Mouse (Mus musculus) erythroblast, embryonic 14.5 days (primary cell): ENCODE measurements around the gene Tpp1.

ENCODE experiments used
- GATA1 ChIP-seq: IDR thresholded peaks from 2 replicates; pipeline ENCODE4 v1.6.1; 2012; ENCODE audit warnings: low read length, inconsistent platforms, mixed read lengths
- TAL1 ChIP-seq: IDR thresholded peaks from 3 replicates; pipeline ENCODE4 v1.6.1; 2012; ENCODE audit warnings: low read length, inconsistent platforms, mixed read lengths

- TF ChIP-seq TAL1 (no peak), GATA1 (no peak)
These were observed 681 bp upstream of the Tpp1 start for GRCm38 (mm10) chr7:105752716-105753115.
